Mouse (Mus musculus) right cerebral cortex, postnatal 10 days (tissue): ENCODE data around the gene Alpl.

Source experiments
- DNase-seq, 2 experiments: peaks; one replicate each; pipeline ENCODE4 v3.0.0; 2021; ENCODE audit warnings: low spot score in 2 of 2

Gene Alpl

DNA sequence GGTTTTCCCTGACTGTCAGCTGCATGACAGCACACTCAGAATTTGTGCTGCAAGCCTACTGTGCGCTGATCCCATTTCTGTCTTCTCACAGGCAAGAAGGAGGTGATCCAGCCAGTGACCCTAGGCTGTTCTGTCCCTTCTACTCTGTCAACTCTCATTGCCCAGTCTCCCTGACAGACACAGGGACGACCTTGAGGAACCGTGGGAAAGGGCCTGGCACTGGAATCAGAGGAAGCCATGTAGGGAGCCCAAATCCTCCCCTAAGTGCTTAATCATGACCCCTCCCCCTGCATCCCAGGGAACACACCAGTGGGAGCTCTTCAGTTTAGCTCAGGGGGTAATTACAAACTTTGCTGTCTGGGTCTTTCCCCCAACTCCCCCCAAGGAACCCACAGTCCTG, 58.4 kb downstream of the Alpl start:
- no peak for DNase-seq

DNA sequence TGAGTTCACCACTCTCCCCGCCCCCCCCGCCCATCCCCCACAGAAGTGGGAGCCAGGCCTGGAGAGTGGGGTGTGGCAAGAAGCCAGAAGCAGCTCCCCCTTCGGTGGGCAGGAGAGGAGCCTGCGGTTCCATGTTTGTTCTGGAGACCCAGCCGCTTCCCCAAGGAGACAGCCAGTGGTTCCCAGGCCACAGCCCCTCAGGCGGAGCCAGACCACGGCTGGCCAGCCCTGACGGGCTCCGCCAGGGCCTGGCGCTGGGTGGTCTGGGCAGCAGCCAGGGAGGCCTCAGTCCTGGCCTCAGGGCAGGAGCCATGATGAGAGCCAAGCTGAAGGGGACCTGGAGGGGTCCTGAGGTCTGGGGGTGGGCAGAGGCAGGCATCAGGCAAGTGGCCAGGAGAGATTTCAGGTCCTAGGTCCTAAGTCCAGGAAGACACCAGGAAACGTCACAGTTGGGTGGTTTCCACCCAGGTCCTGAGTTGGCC, 59.9 kb downstream of the Alpl start:
- no peak for DNase-seq

DNA sequence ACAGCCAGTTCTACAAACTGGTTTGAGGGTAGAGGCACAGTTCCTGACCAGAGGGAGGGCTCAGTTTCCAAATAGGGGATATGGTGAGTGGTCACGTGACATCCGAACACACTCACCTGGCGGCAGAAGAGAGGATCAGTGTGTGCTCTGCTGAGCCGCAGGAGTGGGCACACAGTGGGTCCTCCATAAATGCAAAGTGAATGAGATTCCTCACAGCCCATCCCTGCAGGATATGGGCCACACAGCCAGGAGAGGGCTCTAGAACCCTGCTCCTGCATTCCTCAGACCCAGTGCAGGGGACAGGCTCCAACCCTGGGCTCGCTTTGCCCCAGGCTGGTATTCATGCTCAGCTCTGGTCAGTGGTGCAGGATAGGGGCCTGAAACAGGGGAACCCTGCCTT, 62.7 kb downstream of the Alpl start:
- DNase-seq = no peak

DNA sequence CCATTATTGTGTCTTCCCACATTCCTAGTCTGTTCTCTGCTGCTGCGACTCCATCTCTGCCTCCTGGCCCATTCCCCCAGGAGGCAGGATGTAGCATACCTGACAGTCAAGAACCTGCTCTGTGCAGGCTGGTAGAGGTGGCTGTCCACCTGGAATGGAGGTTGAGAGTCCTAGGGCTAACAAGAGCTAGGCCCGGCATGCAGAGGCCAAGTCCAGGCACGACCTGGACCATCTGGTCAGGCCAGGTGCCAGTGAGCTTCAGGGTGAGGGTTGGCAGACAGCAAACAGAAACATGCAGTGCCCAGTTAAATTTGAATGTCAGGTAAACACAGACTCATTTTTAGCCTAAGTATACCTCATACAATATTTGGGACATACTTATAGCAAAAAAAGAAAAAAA, 63.2 kb downstream of the Alpl start:
- no peak for DNase-seq

DNA sequence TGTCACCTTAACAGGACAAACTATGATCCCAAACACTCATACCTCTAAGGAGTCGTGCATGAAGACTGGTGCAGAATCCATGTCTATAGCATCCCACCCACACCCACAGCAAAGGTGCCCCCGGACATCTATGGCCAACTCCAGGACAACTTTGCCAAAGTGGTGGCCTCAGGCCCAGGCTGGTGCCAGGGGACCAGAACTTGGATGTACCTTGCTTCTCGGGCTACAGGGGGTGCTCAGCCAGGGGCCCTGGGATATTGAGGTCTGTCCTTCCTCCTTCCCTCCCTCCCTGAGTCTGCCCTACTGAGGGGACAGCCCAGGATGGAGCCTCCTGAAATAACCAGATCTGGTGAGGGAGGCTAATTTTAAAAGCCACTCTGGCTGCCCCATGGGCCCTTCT, 63.8 kb downstream of the Alpl start:
- DNase-seq = no peak

DNA sequence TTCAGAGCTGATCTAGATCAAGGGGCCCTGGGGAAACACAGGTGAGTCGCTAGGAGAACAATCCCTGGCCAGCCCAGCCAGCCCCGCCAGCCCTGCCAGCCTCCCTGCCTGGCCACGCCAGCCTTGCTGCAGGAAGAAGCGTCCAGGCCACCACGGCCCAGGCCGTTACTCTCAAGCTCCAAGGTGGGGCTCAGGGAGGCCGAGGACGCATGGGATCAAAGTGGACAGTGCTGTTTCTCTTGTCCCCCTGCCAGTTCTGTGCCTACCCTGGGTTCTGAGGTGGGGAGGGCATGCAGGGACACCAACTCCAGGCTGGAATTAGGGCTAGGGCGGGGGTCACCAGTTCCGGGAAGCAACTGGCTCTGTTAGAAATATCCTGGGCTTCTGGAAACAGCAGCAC, 64.3 kb downstream of the Alpl start:
- no peak for DNase-seq

DNA sequence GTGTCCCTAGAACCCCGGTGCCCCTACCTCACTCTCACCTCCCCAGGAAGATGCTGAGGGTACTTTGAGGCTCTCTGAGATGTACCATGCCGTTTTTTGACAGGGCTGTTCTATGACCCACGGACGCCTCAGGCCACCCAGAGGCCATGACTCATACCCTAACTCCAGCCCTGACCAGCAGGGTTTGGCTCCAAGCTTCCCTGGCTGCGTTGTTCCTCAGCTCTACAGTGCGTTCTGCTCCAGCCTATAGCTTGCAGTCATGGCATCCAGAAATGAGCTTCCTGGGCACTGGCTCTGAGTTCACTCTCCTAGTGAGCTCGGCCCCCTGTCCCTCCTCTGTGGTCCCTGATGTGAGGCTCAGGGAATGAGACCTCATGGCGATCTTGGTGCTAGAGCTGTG, 65.4 kb downstream of the Alpl start:
- no peak for DNase-seq

DNA sequence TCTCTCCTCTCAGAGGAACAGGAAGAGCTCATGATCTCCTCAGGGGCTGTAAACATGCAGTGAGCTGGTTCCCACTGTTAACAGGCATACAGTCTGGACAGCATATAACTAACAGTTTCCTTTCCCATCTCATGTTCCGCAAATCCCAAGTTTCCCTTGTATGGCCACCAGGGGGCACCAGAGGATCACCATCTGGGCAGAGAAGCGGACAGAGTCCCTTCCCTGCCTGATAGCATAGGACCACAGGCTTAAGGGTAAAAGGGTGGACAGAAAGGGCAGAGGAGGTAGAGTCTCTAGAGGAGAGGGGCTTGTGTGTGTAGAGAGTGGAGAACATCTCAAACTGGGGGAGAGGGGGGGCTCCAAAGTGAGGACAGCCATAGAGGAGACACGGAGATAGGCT, 66.0 kb downstream of the Alpl start:
- DNase-seq = peak; percentile 91 to 95

DNA sequence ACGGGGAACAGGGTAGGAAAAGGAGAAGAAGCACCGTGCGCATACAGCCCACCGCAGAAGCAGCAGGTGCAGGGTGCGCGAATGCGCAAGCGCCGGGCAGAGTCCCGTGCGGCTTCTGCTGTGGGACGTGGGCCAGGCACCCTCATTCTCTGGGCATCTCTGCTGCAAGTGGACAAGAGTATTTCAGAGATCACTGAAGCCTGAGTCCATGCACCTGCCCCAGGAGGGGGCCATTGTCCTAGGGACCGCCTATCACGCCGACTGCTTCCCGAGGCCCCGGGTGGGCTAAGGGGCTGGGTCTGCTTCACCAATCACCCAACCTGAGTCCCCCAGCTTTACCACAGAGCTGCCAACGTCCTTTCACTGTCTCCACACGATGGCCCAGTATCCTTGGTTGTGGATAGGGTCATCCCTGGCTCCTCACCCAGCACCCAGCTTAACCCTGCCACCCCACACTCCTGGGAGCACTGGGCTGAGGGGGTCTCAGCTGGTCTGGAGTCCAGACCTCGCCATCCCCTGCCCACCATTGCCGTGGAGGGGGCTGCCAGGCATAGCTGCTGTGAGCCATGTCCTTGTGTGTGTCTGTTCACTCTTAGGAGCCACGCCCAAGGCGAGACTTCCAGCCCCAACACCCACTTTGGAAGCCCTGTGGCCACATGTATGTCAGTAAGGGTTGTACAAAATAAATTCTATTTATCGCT, 66.9 kb downstream of the Alpl start:
- DNase-seq = no peak

DNA sequence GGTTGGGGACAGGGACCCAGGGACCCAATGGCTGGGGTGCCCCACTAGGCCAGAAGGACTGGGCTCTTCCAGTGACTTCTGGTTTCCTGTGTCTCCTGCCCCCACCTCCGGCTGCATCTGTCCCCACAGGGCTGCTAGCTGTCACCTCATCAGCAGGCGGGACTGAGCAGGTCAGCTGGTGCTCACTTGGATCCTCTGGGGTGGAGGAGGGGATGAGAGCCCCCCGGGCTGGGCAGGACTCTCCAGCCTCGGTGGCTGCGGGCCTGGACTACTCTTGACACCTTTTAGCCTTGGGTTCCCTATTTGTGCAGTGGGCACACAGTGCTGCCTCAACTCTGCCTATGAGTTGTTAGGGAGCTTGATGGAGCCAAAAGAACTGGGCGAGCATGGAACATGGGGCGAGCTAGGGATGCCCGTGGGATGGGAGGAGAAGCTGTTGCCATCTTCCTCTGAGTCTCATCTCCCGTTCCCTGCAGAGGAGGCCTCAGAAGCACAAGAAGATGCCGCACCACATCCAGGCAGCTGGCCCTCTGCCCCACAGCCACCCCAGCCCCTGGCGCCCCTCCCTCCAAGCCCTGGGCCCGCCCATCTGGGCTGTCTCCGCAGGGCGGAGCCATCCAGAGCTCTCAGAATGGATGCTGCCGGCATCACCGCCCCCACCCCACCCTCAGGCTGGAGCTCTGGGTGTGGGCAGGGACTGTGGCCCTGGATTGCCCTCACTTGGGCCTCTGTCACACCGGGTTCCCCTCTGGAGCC, 67.6 kb downstream of the Alpl start:
- DNase-seq = peak; percentile 70 to 71

DNA sequence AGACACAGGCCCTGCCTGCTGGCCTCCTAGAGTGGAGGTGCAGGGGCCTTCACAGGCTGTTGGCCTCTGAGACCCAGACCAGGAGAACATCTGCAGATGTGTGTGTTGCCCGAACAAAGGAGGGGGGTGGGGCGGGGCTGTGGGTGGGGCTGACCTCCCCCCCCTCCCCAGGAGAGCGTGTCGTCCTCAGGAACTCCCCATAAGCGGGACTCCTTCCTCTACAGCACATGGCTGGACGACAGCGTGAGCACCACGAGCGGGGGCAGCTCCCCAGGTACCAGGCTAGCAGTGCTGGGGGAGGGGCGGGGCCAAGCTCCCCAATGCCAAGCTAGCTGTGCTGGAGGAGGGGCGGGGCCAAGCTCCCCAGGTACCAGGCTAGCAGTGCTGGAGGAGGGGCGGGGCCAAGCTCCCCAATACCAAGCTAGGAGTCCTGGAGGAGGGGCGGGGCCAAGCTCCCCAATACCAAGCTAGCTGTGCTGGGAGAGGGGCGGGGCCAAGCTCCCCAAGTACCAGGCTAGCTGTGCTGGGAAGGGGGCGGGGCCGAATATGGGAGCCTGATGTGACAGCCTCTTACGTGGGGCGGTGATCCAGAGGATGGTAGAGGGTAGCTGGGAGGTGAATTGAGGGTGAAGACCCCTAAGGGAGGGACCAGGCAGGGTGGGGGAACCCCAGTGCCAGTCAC, 68.5 kb downstream of the Alpl start:
- peak; percentile 65 to 75 for DNase-seq

DNA sequence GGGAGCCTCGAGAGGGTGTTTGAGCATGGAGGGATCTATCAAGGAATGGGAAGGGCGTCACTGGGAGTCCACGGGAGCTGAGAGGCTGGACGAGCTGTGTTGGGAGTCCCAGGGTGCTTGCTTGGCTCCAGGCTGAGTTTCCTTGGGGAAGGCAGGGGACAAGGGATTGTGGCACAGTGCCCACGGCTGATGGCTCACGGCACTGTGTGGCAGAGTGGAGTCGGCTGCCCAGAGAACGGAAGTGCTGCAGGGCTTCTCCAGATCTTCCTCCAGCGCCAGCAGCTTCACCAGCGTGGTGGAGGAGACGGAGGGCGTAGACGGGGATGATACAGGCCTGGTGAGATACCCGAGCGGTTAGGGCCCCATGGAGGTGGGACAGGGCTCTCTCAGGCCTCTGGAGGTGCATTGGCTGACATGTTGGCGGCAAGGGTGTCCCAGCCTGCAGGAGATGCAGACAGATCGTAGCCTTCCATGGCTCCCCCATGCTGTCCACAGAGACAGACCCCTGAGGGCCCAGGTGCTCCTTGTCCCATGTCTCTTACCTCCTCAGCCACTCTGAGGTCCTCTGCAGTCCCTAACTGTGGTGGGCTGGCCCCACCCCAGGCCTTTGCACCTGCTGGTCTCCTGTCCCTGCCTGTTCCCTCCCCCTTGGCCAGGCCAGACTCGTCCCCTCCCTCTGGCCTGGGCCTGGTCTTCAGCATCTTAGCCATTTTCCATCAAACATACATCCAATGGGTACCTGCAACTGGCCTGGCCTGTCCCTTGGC, 69.3 kb downstream of the Alpl start:
- DNase-seq = peak; percentile 65 to 74

DNA sequence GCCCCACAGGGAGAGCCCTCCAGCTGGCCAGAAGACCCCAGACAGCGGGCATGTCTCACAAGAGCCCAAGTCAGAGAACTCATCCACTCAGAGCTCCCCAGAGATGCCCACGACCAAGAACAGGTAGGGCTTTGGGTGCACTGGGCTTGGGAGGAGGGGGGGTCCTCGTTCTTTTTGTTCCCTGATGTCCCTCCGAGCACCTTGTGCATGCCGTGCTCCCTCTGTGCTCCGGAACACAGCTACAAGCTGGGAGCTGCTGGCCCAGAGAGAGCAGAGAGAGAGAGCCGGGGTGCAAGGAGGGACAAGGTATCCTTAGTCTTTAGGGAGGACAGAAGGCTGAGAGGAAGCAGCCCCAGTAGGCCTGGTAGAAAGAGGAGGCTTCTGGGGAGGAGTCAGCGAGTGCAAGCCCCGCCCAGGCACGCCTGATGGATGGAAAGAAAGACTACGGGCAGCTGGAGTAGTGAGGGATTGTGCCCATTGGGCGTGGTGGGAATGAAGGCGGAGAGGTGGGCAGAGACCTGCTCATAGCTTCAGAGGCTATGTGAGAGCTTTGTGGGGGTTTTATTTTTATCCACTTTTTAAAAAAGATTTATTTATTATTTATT, 70.5 kb downstream of the Alpl start:
- no peak for DNase-seq

DNA sequence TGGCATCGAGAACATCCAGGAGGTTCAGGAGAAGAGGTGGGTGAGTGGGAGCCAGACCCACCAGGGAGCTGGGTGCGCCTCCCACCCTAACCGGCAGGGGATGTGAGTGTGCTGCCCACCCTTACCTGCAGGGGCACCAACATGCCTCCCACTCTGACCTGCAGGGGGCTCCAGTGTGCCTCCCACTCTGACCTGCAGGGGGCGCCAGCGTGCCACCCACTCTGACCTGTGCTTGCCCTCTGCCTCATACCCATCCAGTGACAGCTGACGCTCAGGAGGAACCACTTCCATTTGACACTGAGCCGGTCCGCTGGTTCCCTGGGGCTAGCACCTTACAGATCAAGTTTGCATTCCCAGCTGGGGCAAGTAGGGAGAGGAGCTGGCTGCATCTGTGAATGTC, 71.4 kb downstream of the Alpl start:
- peak in 1 of 2 experiments; percentile 53 for DNase-seq

DNA sequence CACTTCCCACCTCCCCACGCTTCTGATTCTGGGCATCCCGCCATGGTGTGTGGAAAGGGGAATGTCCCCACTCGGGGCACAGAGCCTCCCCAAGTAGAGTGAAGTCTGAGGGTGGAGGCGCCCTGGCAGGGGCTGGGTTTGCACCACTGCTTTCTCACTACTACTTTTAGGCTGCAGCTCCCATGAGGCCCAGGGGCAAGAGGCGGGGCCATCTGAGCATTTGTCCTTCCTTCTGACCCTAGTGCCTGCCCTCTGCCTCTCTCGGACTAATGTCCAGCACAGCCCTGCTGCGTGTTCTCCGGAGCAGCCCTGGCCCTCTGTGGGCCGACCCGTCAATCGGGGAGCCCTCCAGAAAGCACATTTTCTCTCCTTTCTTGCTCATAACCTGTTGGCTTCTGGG, 72.0 kb downstream of the Alpl start:
- DNase-seq = no peak

DNA sequence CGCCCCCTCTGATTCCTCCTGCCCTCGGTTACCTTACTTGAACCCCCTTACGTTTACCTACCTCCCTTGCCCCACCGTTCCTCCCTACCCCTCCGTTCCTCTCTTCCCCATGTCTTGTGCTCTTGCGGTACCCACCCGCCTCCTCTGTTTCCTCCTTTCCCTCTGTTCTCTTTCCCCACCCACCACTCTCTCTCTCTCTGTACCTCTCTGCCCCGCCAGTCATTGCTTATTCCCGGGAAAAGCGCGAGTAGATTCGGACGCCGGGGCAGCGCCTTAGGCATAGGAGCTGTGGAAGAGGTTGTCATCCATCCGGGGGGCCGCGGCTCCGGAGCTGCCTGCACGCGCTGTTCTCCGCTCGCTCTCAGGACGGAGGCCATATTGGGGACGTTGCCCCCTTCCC, 72.7 kb downstream of the Alpl start:
- DNase-seq = no peak

DNA sequence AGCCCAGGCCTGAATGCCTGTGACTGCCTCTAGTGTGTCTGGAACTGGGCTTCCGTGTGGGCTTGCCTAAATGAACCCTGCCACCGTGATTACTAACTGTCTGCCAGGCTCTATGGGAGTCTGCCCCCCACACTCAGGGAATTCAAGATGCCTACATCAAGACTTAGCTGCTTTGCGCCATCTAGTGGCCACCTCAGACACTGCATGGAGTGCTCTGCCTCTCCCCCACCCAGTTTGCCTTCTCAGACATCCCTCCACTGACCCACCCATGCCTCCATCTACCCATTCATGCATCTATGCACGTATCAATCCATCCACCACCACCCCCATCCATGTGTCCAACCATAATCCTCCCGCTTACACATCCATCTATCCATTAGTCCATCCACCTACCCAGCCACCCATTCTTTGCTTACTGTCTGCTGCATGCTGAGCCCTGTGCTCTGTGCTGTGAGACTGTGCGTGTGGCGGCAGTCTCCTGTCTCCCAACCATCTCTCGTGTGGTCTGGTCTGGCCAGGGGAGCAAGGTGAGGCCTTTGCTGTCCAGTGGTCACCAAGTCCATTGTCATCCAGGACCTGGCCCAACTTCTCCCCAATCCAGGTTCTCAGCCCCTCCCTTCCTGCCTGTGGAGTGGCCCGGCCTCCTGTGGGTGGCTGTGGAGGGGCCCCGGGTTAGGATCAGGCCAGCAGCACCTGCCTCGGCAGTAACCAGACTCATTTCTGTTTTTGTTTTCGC, 73.3 kb downstream of the Alpl start:
- peak; percentile 85 to 86 for DNase-seq

DNA sequence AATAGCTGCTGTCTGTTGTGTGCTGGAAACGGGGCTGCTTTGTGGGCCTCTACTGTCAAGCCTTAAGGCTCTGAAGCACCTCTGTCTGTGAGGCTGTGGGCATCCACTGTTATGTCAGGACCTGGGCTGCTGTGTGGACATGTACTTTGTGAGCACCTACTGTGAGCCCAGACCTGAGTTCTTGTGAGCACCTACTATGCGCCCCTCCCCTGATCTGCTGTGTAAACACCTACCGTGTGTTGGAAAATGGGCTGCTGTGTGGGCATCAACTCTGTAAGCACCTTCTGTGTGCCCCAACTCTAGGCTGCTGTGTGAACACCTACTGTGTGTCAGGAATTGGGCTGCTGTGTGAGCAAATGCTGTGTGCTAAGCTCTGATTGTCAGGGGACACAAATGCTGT, 74.0 kb downstream of the Alpl start:
- no peak for DNase-seq

DNA sequence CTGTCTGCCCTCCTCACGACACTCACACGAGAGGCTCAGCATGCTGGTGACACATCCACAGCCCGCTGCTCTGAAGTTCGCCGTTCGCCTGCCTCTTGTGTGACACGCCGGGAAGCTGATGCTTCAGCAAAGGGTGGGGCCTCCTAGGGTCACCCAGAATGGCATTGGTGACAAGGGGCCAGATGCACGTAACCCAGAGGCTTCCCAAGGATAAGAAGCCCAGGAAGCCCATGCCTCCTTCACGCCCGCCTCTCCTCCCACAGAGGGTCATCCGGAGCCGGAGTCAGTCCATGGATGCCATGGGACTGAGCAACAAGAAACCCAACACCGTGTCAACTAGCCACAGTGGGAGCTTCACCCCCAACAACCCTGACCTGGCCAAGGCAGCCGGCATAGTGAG, 74.6 kb downstream of the Alpl start:
- DNase-seq = no peak

DNA sequence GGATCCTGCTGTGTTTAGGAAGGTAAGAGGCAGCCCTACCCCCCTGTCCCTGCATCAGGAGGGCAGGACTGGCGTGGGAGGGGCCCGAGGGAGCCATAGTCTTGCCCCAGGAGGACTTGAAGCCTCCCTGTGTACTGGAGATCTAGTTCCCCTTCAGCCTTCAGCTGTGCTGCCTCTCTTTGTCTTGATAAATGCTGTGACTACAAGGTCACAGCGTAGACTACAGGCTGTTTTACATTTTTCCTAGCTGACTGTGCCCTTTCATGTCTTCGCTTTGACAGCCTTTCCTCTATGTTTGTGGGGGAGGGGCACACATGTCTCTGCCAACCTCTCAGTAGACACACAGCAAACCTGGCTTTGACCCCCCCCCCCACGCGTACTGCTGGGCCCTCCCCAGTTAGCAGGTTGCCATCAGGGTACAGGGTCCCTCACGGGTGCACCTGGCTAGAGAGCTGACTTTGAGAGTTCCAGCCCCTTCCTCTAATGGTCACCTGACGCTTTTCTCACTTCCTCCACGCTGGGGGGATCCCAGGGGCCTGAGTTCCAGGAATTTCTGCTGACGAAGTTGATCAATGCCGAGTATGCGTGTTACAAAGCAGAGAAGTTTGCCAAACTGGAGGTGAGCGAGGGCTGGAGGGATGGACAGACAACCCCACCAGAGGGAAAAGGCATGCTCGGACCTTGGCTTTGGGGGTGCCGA, 76.7 kb downstream of the Alpl start:
- DNase-seq = no peak
